Mouse (Mus musculus): Measurements from ENCODE around the gene Hmga2.

DNA sequence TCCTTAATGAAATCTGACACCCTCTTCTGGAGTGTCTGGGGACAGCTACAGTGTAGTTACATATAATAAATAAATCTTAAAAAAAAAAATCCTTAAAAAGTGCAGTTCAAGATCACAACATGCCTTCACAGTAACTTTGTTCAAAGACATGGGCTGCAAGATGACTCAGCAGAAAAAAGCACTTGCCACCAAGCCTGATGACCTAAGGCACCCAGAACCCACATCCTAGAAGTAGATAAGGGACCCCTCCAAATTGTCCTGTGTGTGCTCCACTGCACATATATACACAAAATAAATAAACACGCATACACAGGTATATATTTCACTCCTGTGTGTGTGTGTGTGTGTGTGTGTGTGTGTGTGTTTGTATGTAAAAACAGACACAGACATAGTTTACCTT is 18.4 kb upstream of the Hmga2 start:
- TF ChIP-seq ZNF384 (IDR thresholded peaks at IDR 0.05; ENCODE audit: low read depth, low read length) (no peak), HCFC1 (IDR thresholded peaks at IDR 0.05; ENCODE audit: borderline replicate concordance, insufficient read depth, low read length) (no peak), CHD2 (IDR thresholded peaks at IDR 0.05; ENCODE audit: low read depth, low read length) (no peak), MAFK (IDR thresholded peaks at IDR 0.05; ENCODE audit: insufficient read depth, low read depth, low read length) (0 out of 2 replicates have a peak, but pooled peaks have one; percentile 26), ZC3H11A (IDR thresholded peaks at IDR 0.05; ENCODE audit: borderline replicate concordance, low read depth, low read length) (no peak)

All from ES-E14 (cell line).